Mouse (Mus musculus) ES-E14 (cell line): ENCODE data around the gene Gal.

Experiments used
- CHD2 ChIP-seq: IDR thresholded peaks from 2 replicates; pipeline ENCODE4 v1.6.1; 2014; ENCODE audit warnings: mild to moderate bottlenecking, low read depth, low read length, inconsistent platforms
- MAFK ChIP-seq: IDR thresholded peaks from 2 replicates; pipeline ENCODE4 v1.6.1; 2014; ENCODE audit warnings: mild to moderate bottlenecking, low read depth, low read length, inconsistent platforms; ENCODE audit not compliant: insufficient read depth
- ZC3H11A ChIP-seq: IDR thresholded peaks from 2 replicates; pipeline ENCODE4 v1.6.1; 2012; ENCODE audit warnings: low read depth, mild to moderate bottlenecking, inconsistent platforms, low read length, borderline replicate concordance
- ZNF384 ChIP-seq: IDR thresholded peaks from 2 replicates; pipeline ENCODE4 v1.6.1; 2012; ENCODE audit warnings: low read depth, low read length, inconsistent platforms

DNA sequence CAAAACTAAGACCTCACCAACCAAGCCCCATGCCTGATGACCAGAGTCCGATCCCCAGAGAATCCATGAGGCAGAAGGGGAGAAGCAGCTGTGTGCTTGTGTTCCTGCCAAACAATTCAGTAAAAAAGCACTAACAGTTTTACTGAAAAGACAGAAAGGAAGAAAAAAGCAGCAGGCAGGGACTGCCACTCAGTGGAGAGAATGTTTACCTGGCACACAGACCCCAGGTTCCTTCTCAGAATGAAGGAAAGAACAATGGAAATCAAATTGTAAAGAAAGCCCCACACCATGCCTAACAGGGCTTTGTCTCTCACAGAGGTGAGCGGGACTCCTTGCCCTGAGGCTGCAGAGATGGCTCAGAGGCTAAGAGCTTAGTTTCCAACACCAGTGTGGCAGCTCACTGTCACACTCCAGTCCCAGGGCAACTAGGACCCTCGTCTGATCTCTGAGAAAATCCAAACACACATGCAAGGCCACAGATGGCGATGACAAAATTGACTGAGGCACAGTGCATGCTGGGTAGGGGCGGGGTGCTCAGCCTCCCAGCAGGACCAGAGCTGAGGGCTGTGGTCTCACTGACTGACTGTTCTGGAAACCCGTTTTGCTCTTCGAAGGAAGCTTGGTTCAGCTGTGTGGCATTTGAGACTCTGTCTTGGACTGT, 14.9 kb upstream of the Gal start:
- TF ChIP-seq MAFK: no peak
- no peak for TF ChIP-seq CHD2
- TF ChIP-seq ZNF384: no peak
- TF ChIP-seq ZC3H11A: no peak
